ENCODE assay signal across 20 mouse cellular contexts in genomic region chr3:6819332-6819731, GRCm38 (mm10).
DNase-seq lines count a peak whose midpoint lies in the region; ATAC-seq and TF ChIP-seq lines count a peak whose summit lies in the region.
"Had no signal": no experiment of that assay in that cellular context is flagged by ENCODE, and none has a peak within 500 bp of the region (broad histone marks: within the 10 kb centered on the region; RNA-seq: fewer than 3 reads in every experiment).

No protein-coding gene starts in this region.

- no peak overlapping the region for H3K9ac ChIP-seq in kidney, postnatal 0 days (ENCODE audit: low read depth, low read length)
- H3K9ac ChIP-seq in midbrain, embryonic 14.5 days (replicated peaks; ENCODE audit: low read length) = no peak overlapping the region
- no peak overlapping the region for H3K9ac ChIP-seq in midbrain, embryonic 16.5 days (ENCODE audit: low read depth, low read length)
- H3K9ac ChIP-seq: embryonic facial prominence, embryonic 12.5 days; forebrain, embryonic 13.5 days; forebrain, postnatal 0 days; heart, embryonic 13.5 days; hindbrain, embryonic 15.5 days had no signal

- 29% methylated on average over 7 of the region's 7 CpGs for whole genome bisulfite sequencing in kidney, postnatal 0 days
- WGBS in midbrain, embryonic 14.5 days = 65% methylated on average over 7 of the region's 7 CpGs
- 63% methylated on average over 7 of the region's 7 CpGs for WGBS in midbrain, embryonic 16.5 days

- no peaks in the 10 kb centered on the region for H3K36me3 ChIP-seq in kidney, postnatal 0 days (ENCODE audit: insufficient read depth, low read length)
- no peaks in the 10 kb centered on the region for H3K36me3 ChIP-seq in midbrain, embryonic 14.5 days (ENCODE audit: control insufficient read depth, insufficient read depth, low read length)
- H3K36me3 ChIP-seq in midbrain, embryonic 16.5 days (ENCODE audit: control insufficient read depth, insufficient read depth, low read length) = no peaks in the 10 kb centered on the region
- H3K36me3 ChIP-seq: embryonic facial prominence, embryonic 12.5 days; heart, embryonic 13.5 days; hindbrain, embryonic 15.5 days had no signal

- H3K27me3 ChIP-seq in kidney, postnatal 0 days (ENCODE audit: insufficient read depth, low read length) = no peaks in the 10 kb centered on the region
- no peaks in the 10 kb centered on the region for H3K27me3 ChIP-seq in midbrain, embryonic 14.5 days (ENCODE audit: control insufficient read depth, insufficient read depth, low read length)
- H3K27me3 ChIP-seq in midbrain, embryonic 16.5 days (ENCODE audit: control insufficient read depth, insufficient read depth, low read depth, low read length) = no peaks in the 10 kb centered on the region
- H3K27me3 ChIP-seq: CH12.LX; embryonic facial prominence, embryonic 12.5 days; forebrain, embryonic 13.5 days; heart, embryonic 13.5 days; hindbrain, embryonic 15.5 days had no signal

- no peak overlapping the region for H3K4me2 ChIP-seq in kidney, postnatal 0 days (ENCODE audit: low read length)
- no peak overlapping the region for H3K4me2 ChIP-seq in midbrain, embryonic 14.5 days (ENCODE audit: low read length)
- no peak overlapping the region for H3K4me2 ChIP-seq in midbrain, embryonic 16.5 days (ENCODE audit: low read length)
- H3K4me2 ChIP-seq: embryonic facial prominence, embryonic 12.5 days; forebrain, embryonic 13.5 days; heart, embryonic 13.5 days; hindbrain, embryonic 15.5 days had no signal

- peak; percentile 17 for DNase-seq in kidney, postnatal 0 days (ENCODE audit: low spot score)
- no peak for DNase-seq in kidney, adult 8-10 months
- DNase-seq in midbrain, embryonic 14.5 days = peak; percentile 49
- DNase-seq in embryo, embryonic 10.5 days (ENCODE audit: low spot score) = peak; percentile 40
- peak; percentile 43 for DNase-seq in mesoderm, embryonic 11.5 days (ENCODE audit: low read depth, low spot score)
- DNase-seq in left cerebral cortex, adult 9 months (ENCODE audit: low spot score in 2 of 2) = no peak
- DNase-seq: adrenal gland, adult 2 months; adrenal gland, postnatal 25 days; cerebellum, adult 2 months; cerebellum, postnatal 10 days; forebrain, postnatal 0 days; gastrocnemius, adult 2 months; gastrocnemius, postnatal 25 days; heart, postnatal 36 days had no signal

- TF ChIP-seq CTCF in kidney, postnatal 0 days (IDR thresholded peaks at IDR 0.05; ENCODE audit: low read depth) = no peak

- H3K4me3 ChIP-seq in kidney, postnatal 0 days (replicated peaks; ENCODE audit: low read depth, low read length) = no peak overlapping the region
- no peak overlapping the region for H3K4me3 ChIP-seq in midbrain, embryonic 14.5 days (replicated peaks; ENCODE audit: low read depth, low read length)
- no peak overlapping the region for H3K4me3 ChIP-seq in midbrain, embryonic 16.5 days (ENCODE audit: low read depth, low read length)
- H3K4me3 ChIP-seq: embryonic facial prominence, embryonic 12.5 days; forebrain, embryonic 13.5 days; gastrocnemius, adult 2 months; heart, embryonic 13.5 days; hindbrain, embryonic 15.5 days had no signal

- no peak overlapping the region for H3K27ac ChIP-seq in kidney, postnatal 0 days
- no peak overlapping the region for H3K27ac ChIP-seq in midbrain, embryonic 14.5 days (replicated peaks; ENCODE audit: low read depth, low read length)
- H3K27ac ChIP-seq in midbrain, embryonic 16.5 days (ENCODE audit: low read length) = no peak overlapping the region
- H3K27ac ChIP-seq: embryonic facial prominence, embryonic 12.5 days; forebrain, embryonic 13.5 days; gastrocnemius, adult 2 months; heart, embryonic 13.5 days; hindbrain, embryonic 15.5 days had no signal

- H3K4me1 ChIP-seq in kidney, postnatal 0 days (replicated peaks; ENCODE audit: insufficient read depth, low read length) = no peaks in the 10 kb centered on the region
- no peaks in the 10 kb centered on the region for H3K4me1 ChIP-seq in midbrain, embryonic 14.5 days (ENCODE audit: control insufficient read depth, insufficient read depth, low read length)
- H3K4me1 ChIP-seq in midbrain, embryonic 16.5 days (ENCODE audit: control insufficient read depth, insufficient read depth, low read length) = no peaks in the 10 kb centered on the region
- H3K4me1 ChIP-seq: embryonic facial prominence, embryonic 12.5 days; forebrain, embryonic 13.5 days; heart, embryonic 13.5 days; hindbrain, embryonic 15.5 days had no signal

- H3K9me3 ChIP-seq in kidney, postnatal 0 days (replicated peaks; ENCODE audit: low read length) = no peaks in the 10 kb centered on the region
- H3K9me3 ChIP-seq in midbrain, embryonic 14.5 days (ENCODE audit: control insufficient read depth, low read length) = no peaks in the 10 kb centered on the region
- H3K9me3 ChIP-seq in midbrain, embryonic 16.5 days (replicated peaks; ENCODE audit: control insufficient read depth, low read length, poor library complexity, severe bottlenecking) = no peaks in the 10 kb centered on the region
- H3K9me3 ChIP-seq: embryonic facial prominence, embryonic 12.5 days; forebrain, embryonic 13.5 days; heart, embryonic 13.5 days; hindbrain, embryonic 15.5 days had no signal

- ATAC-seq in kidney, postnatal 0 days (replicated peaks; ENCODE audit: low FRiP score, low read depth) = no peak
- ATAC-seq in midbrain, embryonic 14.5 days (ENCODE audit: low FRiP score, low TSS enrichment) = no peak
- ATAC-seq in midbrain, embryonic 16.5 days = no peak
- ATAC-seq: forebrain, embryonic 13.5 days; forebrain, postnatal 0 days had no signal

Comparison
In these comparisons a context has a peak if more than half of its experiments do, and no peak if none do; other contexts are left out.
1. DNase-seq: peak in kidney, postnatal 0 days (single experiment), midbrain, embryonic 14.5 days (single experiment), embryo, embryonic 10.5 days (single experiment) and mesoderm, embryonic 11.5 days (single experiment); none in kidney, adult 8-10 months (0 of 2) and left cerebral cortex, adult 9 months (0 of 2).